Mouse (Mus musculus) B cell, adult 62 days (primary cell): ENCODE results near the gene Il1f10. TPM values are rescaled to one million over a fixed set of nuclear protein-coding genes. Genes with fewer than 3 reads are reported as not detected.

ENCODE experiments used
- total RNA-seq: library from RNA; stranded (reverse); gene quantifications from 4 replicates; pipeline ENCODE4 v1.2.4, GENCODE M21; 2023

Il1f10 gene
- total RNA-seq, result not detected in 4 replicates

GRCm38 (mm10) chr2:24290896-24291295 lies at the start of gene Il1f10:
TSS of gene Il1f10 (plus strand) at chr2:24291196.

DNA sequence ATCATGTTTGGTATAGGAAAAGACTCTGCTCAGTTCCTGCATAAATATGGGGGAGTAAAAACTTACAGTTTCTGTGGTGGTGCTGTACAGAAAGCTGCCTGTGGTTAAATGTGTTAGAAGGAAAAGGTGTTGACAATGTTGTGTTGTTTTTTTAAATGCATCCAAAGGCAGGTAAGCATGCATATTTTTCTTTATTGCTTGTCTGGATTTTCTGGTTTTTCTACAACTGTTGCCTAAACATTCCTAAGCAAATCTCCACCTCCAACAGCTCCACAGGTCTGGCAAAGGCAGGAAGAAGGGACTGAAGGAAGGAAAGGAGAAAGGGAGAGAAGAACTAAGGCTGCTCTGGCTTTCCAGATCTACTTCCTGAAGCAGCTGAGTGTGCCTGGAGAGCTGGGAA lies 14.3 kb upstream of the Il1f10 start, which contains the start of gene Il1f5:
Gene Il1f5, plus strand, starts transcription at position 301 of the 400 bp plus-strand sequence.

DNA sequence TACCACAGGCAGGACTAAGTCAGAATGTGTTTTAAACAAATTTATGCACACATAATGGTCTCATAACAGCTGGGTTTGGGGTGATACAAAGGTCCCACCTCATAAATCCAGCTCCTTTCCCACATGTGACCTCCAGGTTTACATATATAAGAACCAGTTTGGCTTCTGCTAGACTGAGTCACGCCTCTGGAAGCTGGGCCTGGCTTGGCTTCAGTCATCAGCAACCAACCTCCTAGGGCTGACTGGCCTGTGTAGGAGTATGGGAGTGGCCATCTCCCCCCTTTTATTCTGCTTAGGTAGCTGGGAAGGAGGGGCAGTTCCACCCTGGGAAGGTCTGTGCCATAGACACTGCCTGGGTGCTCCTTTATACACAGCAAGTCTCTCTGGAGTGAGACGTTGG lies 45.5 kb downstream of the Il1f10 start, which contains the start of gene Il1rn:
Gene Il1rn, plus strand, starts transcription at position 309 of the 400 bp plus-strand sequence.

Other genes starting within 250 kb of the Il1f10 start
- not detected in 4 replicates for gene Hnmt, start 241.8 kb upstream of the Il1f10 start, total RNA-seq
- not detected in 4 replicates for gene Tbpl2, start 194.6 kb upstream of the Il1f10 start, total RNA-seq
- gene Il1f8, start 138.0 kb upstream of the Il1f10 start, total RNA-seq, result not detected in 4 replicates
- not detected in 4 replicates for gene Il1f9, start 104.7 kb upstream of the Il1f10 start, total RNA-seq
- not detected in 4 replicates for gene Il1f6, start 75.8 kb upstream of the Il1f10 start, total RNA-seq
- not detected in 4 replicates for gene Il1f5, start 14.2 kb upstream of the Il1f10 start, total RNA-seq
- gene Il1rn, start 45.7 kb downstream of the Il1f10 start, total RNA-seq, result not detected in 4 replicates
- gene Psd4, start 76.4 kb downstream of the Il1f10 start, total RNA-seq, result 177 to 191 TPM (median 186 TPM) in 4 replicates
- gene Pax8, start 184.4 kb downstream of the Il1f10 start, total RNA-seq, result not detected in 4 replicates